Comparison of ENCODE assay signal across 16 mouse cellular contexts in genomic region chr16:90119969-90120368, GRCm38 (mm10). TPM values are rescaled to one million over a fixed set of nuclear protein-coding genes. Genes with fewer than 3 reads are reported as not detected.
A peak's percentile ranks its signal among the peaks of the same experiment; 100 is the strongest.
DNase-seq lines count a peak whose midpoint lies in the region; ATAC-seq and TF ChIP-seq lines count a peak whose summit lies in the region.
"Had no signal": no experiment of that assay in that cellular context is flagged by ENCODE, and none has a peak within 500 bp of the region (broad histone marks: within the 10 kb centered on the region; RNA-seq: fewer than 3 reads in every experiment).

No protein-coding gene starts in this region.

- no peaks in the 10 kb centered on the region for H3K27me3 ChIP-seq in liver, embryonic 14.5 days (ENCODE audit: control insufficient read depth, insufficient read depth, low read length)
- H3K27me3 ChIP-seq in liver, embryonic 11.5 days (replicated peaks; ENCODE audit: control insufficient read depth, insufficient read depth, low read length) = no peaks in the 10 kb centered on the region
- H3K27me3 ChIP-seq in E14TG2a.4 (ENCODE audit: insufficient read depth, low read length) = no peaks in the 10 kb centered on the region
- no peaks in the 10 kb centered on the region for H3K27me3 ChIP-seq in limb, embryonic 10.5 days (ENCODE audit: low read depth, poor library complexity, severe bottlenecking)
- H3K27me3 ChIP-seq: forebrain, embryonic 13.5 days; liver, embryonic 13.5 days had no signal

- H3K9ac ChIP-seq in liver, embryonic 14.5 days (replicated peaks) = no peak overlapping the region
- H3K9ac ChIP-seq in liver, embryonic 11.5 days (ENCODE audit: low read depth, low read length) = no peak overlapping the region
- H3K9ac ChIP-seq: forebrain, embryonic 13.5 days; liver, embryonic 13.5 days had no signal

- ATAC-seq in liver, embryonic 14.5 days (ENCODE audit: insufficient read depth) = no peak
- ATAC-seq in liver, embryonic 11.5 days (replicated peaks; ENCODE audit: low FRiP score) = no peak
- ATAC-seq: forebrain, embryonic 13.5 days had no signal

- no peak overlapping the region for H3K4me2 ChIP-seq in liver, embryonic 14.5 days (ENCODE audit: low read depth)
- H3K4me2 ChIP-seq in liver, embryonic 11.5 days = no peak overlapping the region
- H3K4me2 ChIP-seq: forebrain, embryonic 13.5 days; heart, embryonic 11.5 days; liver, embryonic 13.5 days had no signal

- TF ChIP-seq EP300 in liver, embryonic 14.5 days (IDR thresholded peaks at IDR 0.05; ENCODE audit: low read depth) = no peak

- no peak for TF ChIP-seq POLR2A in bone marrow macrophage, adult 2 months (IDR thresholded peaks at IDR 0.05; ENCODE audit: borderline replicate concordance, low read depth, low read length)

- intact Hi-C loops in gastrocnemius, adult 2 months (cut with DNase I) = no loop called here

- no peaks in the 10 kb centered on the region for H3K36me3 ChIP-seq in liver, embryonic 14.5 days (replicated peaks; ENCODE audit: control insufficient read depth, insufficient read depth, low read depth)
- H3K36me3 ChIP-seq in liver, embryonic 11.5 days (ENCODE audit: control insufficient read depth, insufficient read depth, low read length) = peaks cover 2% of the 10 kb centered on the region; the same call in 1 of the 2 replicates
- peaks cover 13% of the 10 kb centered on the region; the same call in 1 of the 2 replicates for H3K36me3 ChIP-seq in E14TG2a.4 (ENCODE audit: insufficient read depth, low read length)
- H3K36me3 ChIP-seq in limb, embryonic 10.5 days = peaks cover 25% of the 10 kb centered on the region

- H3K4me3 ChIP-seq in gastrocnemius, adult 2 months = no peak overlapping the region
- H3K4me3 ChIP-seq in liver, embryonic 14.5 days (ENCODE audit: insufficient read depth in 1 of 2, low read depth in 2 of 2, low read length in 2 of 2) = no peak overlapping the region
- no peak overlapping the region for H3K4me3 ChIP-seq in liver, embryonic 11.5 days (ENCODE audit: low read depth, low read length)
- no peak overlapping the region for H3K4me3 ChIP-seq in E14TG2a.4 (replicated peaks; ENCODE audit: low read length)
- no peak overlapping the region for H3K4me3 ChIP-seq in bone marrow macrophage, adult 2 months (ENCODE audit: insufficient read depth, low read length)
- no peak overlapping the region for H3K4me3 ChIP-seq in limb, embryonic 10.5 days
- H3K4me3 ChIP-seq: forebrain, embryonic 13.5 days; hindbrain, embryonic 10.5 days; liver, embryonic 13.5 days had no signal

- no peak overlapping the region for H3K27ac ChIP-seq in gastrocnemius, adult 2 months
- H3K27ac ChIP-seq in liver, embryonic 14.5 days = no peak overlapping the region
- no peak overlapping the region for H3K27ac ChIP-seq in liver, embryonic 11.5 days (ENCODE audit: low read depth, low read length)
- H3K27ac ChIP-seq in bone marrow macrophage, adult 2 months (ENCODE audit: insufficient read depth, low read depth, low read length) = no peak overlapping the region
- H3K27ac ChIP-seq in limb, embryonic 10.5 days = no peak overlapping the region
- H3K27ac ChIP-seq: forebrain, embryonic 13.5 days; hindbrain, embryonic 10.5 days; liver, embryonic 13.5 days had no signal

- H3K9me3 ChIP-seq in liver, embryonic 14.5 days (ENCODE audit: control insufficient read depth, low read length) = peaks cover 3% of the 10 kb centered on the region
- H3K9me3 ChIP-seq in liver, embryonic 11.5 days (ENCODE audit: control insufficient read depth, low read length) = 0 out of 2 replicates have a peak, but pooled peaks cover 3% of the 10 kb centered on the region
- 0 out of 2 replicates have a peak, but pooled peaks cover 5% of the 10 kb centered on the region for H3K9me3 ChIP-seq in E14TG2a.4 (ENCODE audit: low read length)
- peaks cover 8% of the 10 kb centered on the region; the same call in 1 of the 2 replicates for H3K9me3 ChIP-seq in limb, embryonic 10.5 days (replicated peaks)

- no peak for DNase-seq in gastrocnemius, adult 2 months
- no peak for DNase-seq in gastrocnemius, postnatal 25 days
- no peak for DNase-seq in liver, embryonic 14.5 days (ENCODE audit: low read depth in 3 of 3, low spot score in 3 of 3)
- no peak for DNase-seq in liver, embryonic 11.5 days (ENCODE audit: low spot score)
- DNase-seq in limb, embryonic 10.5 days (ENCODE audit: low spot score) = no peak
- DNase-seq in ovary, postnatal 14 days (ENCODE audit: low spot score) = no peak
- DNase-seq: adrenal gland, postnatal 14 days; cerebellum, adult 11-12 months; kidney, adult 11 months; liver, embryonic 13.5 days; thymus, adult 18-20 months had no signal

- H3K4me1 ChIP-seq in liver, embryonic 14.5 days (replicated peaks; ENCODE audit: control insufficient read depth in 2 of 2, insufficient read depth in 2 of 2, low read length in 1 of 2) = 0 out of 4 replicates have a peak, but pooled peaks cover 0 to under 1% of the 10 kb centered on the region in 2 experiments
- H3K4me1 ChIP-seq in liver, embryonic 11.5 days (replicated peaks; ENCODE audit: control insufficient read depth, insufficient read depth, low read length) = 0 out of 2 replicates have a peak, but pooled peaks cover 2% of the 10 kb centered on the region
- peaks cover 34% of the 10 kb centered on the region for H3K4me1 ChIP-seq in E14TG2a.4 (replicated peaks; ENCODE audit: low read depth, low read length)
- H3K4me1 ChIP-seq in bone marrow macrophage, adult 2 months (ENCODE audit: control insufficient read depth, insufficient read depth, low read length) = no peaks in the 10 kb centered on the region
- peaks cover 33% of the 10 kb centered on the region for H3K4me1 ChIP-seq in limb, embryonic 10.5 days

- peak; percentile 53 for TF ChIP-seq CTCF in gastrocnemius, adult 2 months (IDR thresholded peaks at IDR 0.05)
- peak; percentile 73 for TF ChIP-seq CTCF in liver, embryonic 14.5 days (IDR thresholded peaks at IDR 0.05; ENCODE audit: low read depth)
- TF ChIP-seq CTCF in E14TG2a.4 (conservative IDR thresholded peaks at IDR 0.05; ENCODE audit: low read length) = peak; percentile 99
- peak; percentile 78 for TF ChIP-seq CTCF in bone marrow macrophage, adult 2 months (IDR thresholded peaks at IDR 0.05; ENCODE audit: low read depth, low read length)

- WGBS in liver, embryonic 14.5 days (ENCODE audit: insufficient replicate concordance) = 89% methylated on average over 4 of the region's 4 CpGs
- 93% methylated on average over 4 of the region's 4 CpGs for WGBS in liver, embryonic 11.5 days
- 96% methylated on average over 4 of the region's 4 CpGs for WGBS in limb, embryonic 10.5 days

RNA-seq across cellular contexts. Expression of gene Tiam1, which starts 23.6 kb away (rescaled TPM):
- 1 to 10 TPM; 6.4 to 7.1 TPM for total RNA-seq in gastrocnemius, adult 2 months (2021)
- 1 to 10 TPM; 4.4 to 5.3 TPM for total RNA-seq in gastrocnemius, postnatal 25 days (2021)
- 1.0 and 1.6 TPM in 2 replicates for polyA plus RNA-seq in liver, embryonic 14.5 days (2012; rRNA removed)
- 4.2 and 6.0 TPM in 2 replicates for polyA plus RNA-seq in liver, embryonic 14.5 days (2014; fragmentation: Nextera tagmentation; extraction: Ambion mirVana)
- polyA plus RNA-seq in liver, embryonic 11.5 days (2014; fragmentation: Nextera tagmentation; extraction: Ambion mirVana) = 10.7 and 17.2 TPM in 2 replicates
- 18.2 and 21.4 TPM in 2 replicates for polyA plus RNA-seq in bone marrow macrophage, adult 2 months (2012; ENCODE audit: insufficient read depth, insufficient read length, missing spikeins)
- 23.8 and 30.8 TPM in 2 replicates for polyA plus RNA-seq in limb, embryonic 10.5 days (2016; fragmentation: Nextera tagmentation; extraction: Ambion mirVana)
